Mouse (Mus musculus): ENCODE data around the gene Prph. TPM values are rescaled to one million over a fixed set of nuclear protein-coding genes. Genes with fewer than 3 reads are reported as not detected.
A peak's percentile ranks its signal among the peaks of the same experiment; 100 is the strongest.
"Not testable (repeated sequence)": the region's sequence is repeated elsewhere in the genome, so short reads cannot be mapped to it uniquely, and the experiment has no call there.

Prph gene
- total RNA-seq, 2 experiments from 2014 or later = not detected

DNA sequence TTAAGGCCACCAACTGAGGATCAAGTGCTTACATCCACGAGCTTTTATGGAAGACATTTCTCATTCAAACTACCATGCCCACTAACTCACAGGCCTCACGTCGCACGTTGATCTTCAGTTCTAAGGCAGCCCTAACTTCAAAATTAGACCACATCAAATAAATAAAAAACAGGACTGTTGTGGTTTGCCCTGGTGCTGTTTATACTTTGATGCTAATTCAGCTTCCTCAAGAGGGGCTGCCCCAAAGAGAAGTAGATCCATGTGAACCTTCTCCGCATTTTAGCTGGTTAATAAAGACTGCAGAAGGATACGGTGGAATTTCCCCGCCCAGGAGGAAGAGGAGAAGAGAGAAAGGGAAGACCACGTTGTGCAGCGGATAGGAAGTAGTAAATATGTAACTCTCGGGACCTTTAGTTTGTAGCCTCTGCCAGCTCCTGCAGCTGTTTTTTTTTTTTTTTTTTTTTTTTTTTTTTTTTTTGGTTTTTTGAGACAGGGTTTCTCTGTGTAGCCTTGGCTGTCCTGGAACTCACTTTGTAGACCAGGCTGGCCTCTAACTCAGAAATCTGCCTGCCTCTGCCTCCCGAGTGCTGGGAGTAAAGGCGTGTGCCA, 10.7 kb downstream of the Prph start:
- no peak for ATAC-seq (replicated peaks; ENCODE audit: low FRiP score, poor library complexity, severe bottlenecking)

GRCm38 (mm10) chr15:99071988-99072387, 17.0 kb downstream of the Prph start:
- ATAC-seq (replicated peaks; ENCODE audit: low FRiP score, poor library complexity, severe bottlenecking) = no peak

GRCm38 (mm10) chr15:99074019-99074599, 19.1 kb downstream of the Prph start, which contains the start of gene Troap:
TSS of gene Troap (plus strand) at chr15:99074575.
- peak; percentile 51 for ATAC-seq (replicated peaks; ENCODE audit: low FRiP score, poor library complexity, severe bottlenecking)

DNA sequence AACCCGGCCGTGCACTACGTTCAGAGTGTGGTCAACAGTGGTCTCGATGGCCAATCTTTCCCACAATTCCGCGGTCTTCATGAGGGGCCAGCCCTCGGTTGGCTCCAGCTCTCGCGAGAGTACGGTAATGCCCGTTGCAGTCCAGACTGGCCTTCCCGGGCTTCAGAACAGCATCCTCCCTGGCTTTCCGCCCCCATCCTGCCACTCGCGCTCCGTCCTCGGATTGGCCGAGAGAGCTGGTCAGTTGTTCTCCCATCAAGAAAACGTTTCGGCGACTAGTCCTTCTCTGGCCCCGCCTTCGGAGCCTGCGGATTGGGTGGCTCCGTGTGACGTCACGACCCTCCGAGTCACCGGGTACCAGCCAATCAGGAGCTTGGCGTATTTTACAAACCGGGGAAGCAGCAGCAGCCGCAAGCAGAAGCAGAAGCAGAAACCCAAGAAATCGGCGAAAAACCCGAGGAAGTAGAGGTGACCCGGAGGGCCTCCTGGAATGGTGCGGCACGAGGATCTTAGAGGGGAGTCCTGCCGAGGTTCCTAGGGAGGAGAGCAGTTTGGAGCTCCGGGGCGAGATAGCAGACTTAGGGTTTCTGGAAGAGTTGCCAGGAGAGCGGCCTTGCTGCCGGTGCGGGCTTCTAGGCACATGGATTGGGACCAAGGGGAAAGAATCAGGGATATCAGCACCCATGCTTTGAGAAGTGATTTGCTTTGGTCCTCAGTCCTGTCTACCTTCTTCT, 19.8 kb downstream of the Prph start:
- ATAC-seq (replicated peaks; ENCODE audit: low FRiP score, poor library complexity, severe bottlenecking) = peak; percentile 97

- ATAC-seq (replicated peaks; ENCODE audit: low FRiP score, poor library complexity, severe bottlenecking) = not testable (repeated sequence)
Measured at GRCm38 (mm10) chr15:99076011-99076410, 21.0 kb downstream of the Prph start.

GRCm38 (mm10) chr15:99078181-99078910, 23.4 kb downstream of the Prph start:
- ATAC-seq (replicated peaks; ENCODE audit: low FRiP score, poor library complexity, severe bottlenecking) = no peak

DNA sequence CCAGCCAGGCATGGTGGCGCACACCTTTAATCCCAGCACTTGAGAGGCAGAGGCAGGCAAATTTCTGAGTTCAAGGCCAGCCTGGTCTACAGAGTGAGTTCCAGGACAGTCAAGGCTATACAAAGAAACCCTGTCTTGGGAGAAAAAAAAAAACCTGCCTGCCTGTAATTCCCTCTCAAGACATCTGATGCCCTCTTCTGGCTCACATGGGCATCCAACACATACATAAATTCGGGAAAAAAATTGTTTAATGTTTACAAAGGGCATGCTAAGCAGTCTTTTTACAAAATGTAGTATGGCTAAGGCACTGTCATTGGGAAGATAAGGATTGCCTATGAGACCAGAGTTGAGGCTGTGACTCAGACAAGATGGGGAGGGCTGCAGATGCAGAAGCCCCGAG, 24.8 kb downstream of the Prph start:
- ATAC-seq (replicated peaks; ENCODE audit: low FRiP score, poor library complexity, severe bottlenecking) = no peak

DNA sequence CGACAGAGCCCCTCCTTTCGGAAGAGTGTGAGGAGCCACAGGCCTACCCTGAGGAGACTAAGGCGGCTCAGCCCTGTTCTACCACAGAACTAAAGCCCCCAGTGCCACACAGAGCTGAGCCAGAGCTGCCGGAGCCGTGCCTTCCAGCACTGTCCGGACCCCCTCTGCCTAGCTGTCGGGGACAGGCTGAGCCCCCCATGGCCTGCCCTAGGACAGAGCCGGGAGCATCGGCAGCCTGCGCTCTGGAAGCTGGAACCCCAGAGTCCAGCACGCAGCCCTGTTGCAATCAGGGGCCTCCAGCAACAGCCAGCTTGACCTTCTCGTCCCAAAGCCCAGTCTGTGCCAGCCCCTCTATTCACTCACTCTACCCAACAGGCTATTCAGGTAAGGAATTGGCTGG, 27.3 kb downstream of the Prph start:
- no peak for ATAC-seq (replicated peaks; ENCODE audit: low FRiP score, poor library complexity, severe bottlenecking)

- ATAC-seq (replicated peaks; ENCODE audit: low FRiP score, poor library complexity, severe bottlenecking) = no peak
Measured at GRCm38 (mm10) chr15:99082840-99083239, 27.9 kb downstream of the Prph start.

DNA sequence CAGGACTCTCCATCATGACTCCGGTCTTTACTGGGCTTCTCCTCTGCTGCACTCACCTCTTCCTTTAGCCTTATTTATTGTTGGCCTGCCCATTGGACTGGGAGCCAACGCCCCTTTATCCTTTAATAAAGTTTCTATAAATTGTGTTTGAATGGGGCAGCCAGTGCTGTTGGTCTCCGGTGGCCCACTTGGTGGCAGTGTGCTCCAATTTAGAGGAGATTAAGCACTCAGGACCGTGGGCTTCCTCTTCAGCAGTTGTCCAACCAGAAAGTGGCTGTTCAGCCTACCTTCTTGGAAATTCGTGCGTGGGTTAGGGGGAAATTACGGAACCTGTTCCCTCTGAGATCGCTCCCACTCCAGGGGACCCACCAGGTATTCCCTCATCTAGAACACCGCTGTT, 28.3 kb downstream of the Prph start:
- ATAC-seq (replicated peaks; ENCODE audit: low FRiP score, poor library complexity, severe bottlenecking) = no peak

GRCm38 (mm10) chr15:99083867-99084557, 29.0 kb downstream of the Prph start:
- ATAC-seq (replicated peaks; ENCODE audit: low FRiP score, poor library complexity, severe bottlenecking) = no peak

- no peak for ATAC-seq (replicated peaks; ENCODE audit: low FRiP score, poor library complexity, severe bottlenecking)
Measured at GRCm38 (mm10) chr15:99084618-99085017, 29.6 kb downstream of the Prph start.

DNA sequence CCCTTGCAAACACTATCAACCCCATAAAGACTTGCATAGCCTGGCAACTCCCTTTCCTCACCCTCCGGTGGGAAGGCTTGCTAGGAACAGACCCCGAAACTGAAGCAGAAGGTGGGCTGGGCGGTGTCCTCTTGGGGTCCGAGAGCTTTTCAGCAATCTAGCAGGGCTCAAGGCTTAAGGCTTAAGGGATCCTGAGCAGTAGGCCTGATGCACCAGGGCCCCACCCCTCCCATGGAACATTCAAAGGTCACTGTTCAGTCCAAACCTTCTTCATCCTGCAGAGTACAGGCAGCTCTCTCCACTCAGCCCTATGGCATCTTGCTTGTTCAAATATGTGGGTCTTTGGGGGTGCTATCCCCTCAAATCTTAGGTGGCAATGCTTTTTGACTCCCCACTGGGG, 31.0 kb downstream of the Prph start:
- no peak for ATAC-seq (replicated peaks; ENCODE audit: low FRiP score, poor library complexity, severe bottlenecking)

- no peak for ATAC-seq (replicated peaks; ENCODE audit: low FRiP score, poor library complexity, severe bottlenecking)
Measured at GRCm38 (mm10) chr15:99087253-99088075, 32.5 kb downstream of the Prph start, which contains the start of gene C1ql4. TSS of gene C1ql4 (minus strand) at chr15:99087817.

- peak; percentile 47; the same call in 1 of the 2 replicates for ATAC-seq (replicated peaks; ENCODE audit: low FRiP score, poor library complexity, severe bottlenecking)
Measured at GRCm38 (mm10) chr15:99088292-99088691, 33.3 kb downstream of the Prph start.

DNA sequence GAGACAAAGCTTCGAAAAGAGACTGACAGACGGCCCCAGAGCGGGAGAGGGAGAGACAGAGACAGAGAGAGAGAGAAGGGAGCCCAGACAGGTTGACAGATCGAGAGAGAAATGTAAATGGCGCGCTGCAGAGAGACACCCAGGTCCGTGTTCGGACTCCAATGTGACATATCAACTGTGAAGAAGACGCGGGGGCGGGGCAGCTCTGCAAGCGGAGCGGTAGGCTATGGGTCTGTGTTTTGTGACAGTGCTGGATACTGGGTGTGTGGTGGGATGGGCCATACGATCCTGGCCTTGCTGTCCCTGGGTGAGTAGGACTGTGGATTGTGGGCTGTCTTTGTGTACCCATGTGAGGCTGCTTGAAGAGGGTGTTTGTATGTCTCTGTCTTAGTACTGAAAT, 34.1 kb downstream of the Prph start:
- ATAC-seq (replicated peaks; ENCODE audit: low FRiP score, poor library complexity, severe bottlenecking) = no peak

- no peak for ATAC-seq (replicated peaks; ENCODE audit: low FRiP score, poor library complexity, severe bottlenecking)
Measured at GRCm38 (mm10) chr15:99092870-99093269, 37.9 kb downstream of the Prph start, which contains the start of gene Dnajc22. TSS of gene Dnajc22 (plus strand) at chr15:99093170.

GRCm38 (mm10) chr15:99093291-99094258, 38.6 kb downstream of the Prph start:
- ATAC-seq (replicated peaks; ENCODE audit: low FRiP score, poor library complexity, severe bottlenecking) = no peak
